Mouse (Mus musculus): Measurements from ENCODE around the gene Ino80d. TPM values are rescaled to one million over a fixed set of nuclear protein-coding genes. Genes with fewer than 3 reads are reported as not detected.
A peak's percentile ranks its signal among the peaks of the same experiment; 100 is the strongest.

Ino80d gene
- polyA plus RNA-seq, 1 experiment, result 15.1 TPM

GRCm38 (mm10) chr1:63129857-63130690 is 15.6 kb upstream of the Ino80d start:
- TF ChIP-seq CTCF (IDR thresholded peaks at IDR 0.05; ENCODE audit: extremely low read depth, insufficient read depth, insufficient read length, insufficient replicate concordance) (no peak), POLR2A (IDR thresholded peaks at IDR 0.05; ENCODE audit: low read depth, low read length) (no peak)
- Histone ChIP-seq H3K27me3 (ENCODE audit: control insufficient read depth, insufficient read depth, low read length) (no peaks in the 10 kb centered on the region), H3K27ac (ENCODE audit: insufficient read depth, low read length) (0 out of 2 replicates have a peak overlapping the region, but pooled peaks have one; percentile 1), H3K36me3 (ENCODE audit: control insufficient read depth, insufficient read depth, low read length) (peaks cover 3% of the 10 kb centered on the region), H3K4me1 (ENCODE audit: control insufficient read depth, insufficient read depth, insufficient read length) (peaks cover 4% of the 10 kb centered on the region; the same call in 1 of the 2 replicates), H3K4me3 (ENCODE audit: extremely low read depth, insufficient read depth, insufficient read length) (peak overlapping the region; percentile 56)
- DNase-seq (ENCODE audit: low read depth in 1 of 2, low spot score in 2 of 2), result no peak
- WGBS, result 2% methylated on average over 18 of the region's 18 CpGs

DNA sequence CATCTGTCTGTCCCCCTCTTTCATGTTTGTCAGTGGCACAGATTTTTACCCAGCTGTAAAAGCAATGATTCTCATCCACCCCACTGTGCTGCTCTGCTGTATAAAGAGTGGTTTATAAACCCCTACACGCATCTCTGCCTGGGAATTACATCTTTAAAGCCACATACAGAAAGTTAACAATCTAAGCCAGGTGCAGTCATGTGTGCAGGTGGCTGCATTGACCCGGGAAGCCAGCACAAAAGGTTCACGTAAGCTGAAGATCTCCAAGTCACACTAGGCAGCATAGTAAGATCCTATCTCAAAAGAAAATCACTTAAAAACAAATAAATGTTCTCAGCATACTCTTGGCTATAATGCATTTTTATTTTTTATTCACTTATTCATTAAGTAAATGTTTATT is 14.8 kb upstream of the Ino80d start:
- Histone ChIP-seq H3K36me3 (ENCODE audit: control insufficient read depth, insufficient read depth, low read length) (peaks cover 3% of the 10 kb centered on the region), H3K4me1 (ENCODE audit: control insufficient read depth, insufficient read depth, insufficient read length) (peaks cover 4% of the 10 kb centered on the region; the same call in 1 of the 2 replicates), H3K27me3 (ENCODE audit: control insufficient read depth, insufficient read depth, low read length) (no peaks in the 10 kb centered on the region), H3K27ac (ENCODE audit: insufficient read depth, low read length) (no peak overlapping the region), H3K4me3 (ENCODE audit: extremely low read depth, insufficient read depth, insufficient read length) (peak overlapping the region; percentile 56; the same call in 1 of the 2 replicates)
- TF ChIP-seq POLR2A (IDR thresholded peaks at IDR 0.05; ENCODE audit: low read depth, low read length), result no peak
- TF ChIP-seq CTCF (IDR thresholded peaks at IDR 0.05; ENCODE audit: extremely low read depth, insufficient read depth, insufficient read length, insufficient replicate concordance), result no peak
- WGBS, result 23% methylated on average over 3 of the region's 3 CpGs
- no peak for DNase-seq (ENCODE audit: low read depth in 1 of 2, low spot score in 2 of 2)

GRCm38 (mm10) chr1:63126206-63126605 is 11.7 kb upstream of the Ino80d start:
- WGBS, result 82% methylated on average over 3 of the region's 3 CpGs
- Histone ChIP-seq H3K27ac (ENCODE audit: insufficient read depth, low read length) (no peak overlapping the region), H3K36me3 (ENCODE audit: control insufficient read depth, insufficient read depth, low read length) (peaks cover 9% of the 10 kb centered on the region), H3K27me3 (ENCODE audit: control insufficient read depth, insufficient read depth, low read length) (no peaks in the 10 kb centered on the region), H3K4me1 (ENCODE audit: control insufficient read depth, insufficient read depth, insufficient read length) (peaks cover 4% of the 10 kb centered on the region; the same call in 1 of the 2 replicates), H3K4me3 (ENCODE audit: extremely low read depth, insufficient read depth, insufficient read length) (no peak overlapping the region)
- TF ChIP-seq POLR2A (IDR thresholded peaks at IDR 0.05; ENCODE audit: low read depth, low read length) (no peak), CTCF (IDR thresholded peaks at IDR 0.05; ENCODE audit: extremely low read depth, insufficient read depth, insufficient read length, insufficient replicate concordance) (no peak)
- no peak for DNase-seq (ENCODE audit: low read depth in 1 of 2, low spot score in 2 of 2)

- 0 out of 2 replicates have a peak, but pooled peaks cover 4% of the 10 kb centered on the region for H3K4me1 ChIP-seq (ENCODE audit: control insufficient read depth, insufficient read depth, insufficient read length)
- 89% methylated on average over 6 of the region's 6 CpGs for WGBS
- peaks cover 17% of the 10 kb centered on the region for H3K36me3 ChIP-seq (ENCODE audit: control insufficient read depth, insufficient read depth, low read length)
- no peak overlapping the region for H3K4me3 ChIP-seq (ENCODE audit: extremely low read depth, insufficient read depth, insufficient read length)
- H3K27me3 ChIP-seq (ENCODE audit: control insufficient read depth, insufficient read depth, low read length), result no peaks in the 10 kb centered on the region
- TF ChIP-seq CTCF (IDR thresholded peaks at IDR 0.05; ENCODE audit: extremely low read depth, insufficient read depth, insufficient read length, insufficient replicate concordance) (no peak), POLR2A (IDR thresholded peaks at IDR 0.05; ENCODE audit: low read depth, low read length) (no peak)
- no peak for DNase-seq (ENCODE audit: low read depth in 1 of 2, low spot score in 2 of 2)
- no peak overlapping the region for H3K27ac ChIP-seq (ENCODE audit: insufficient read depth, low read length)
These were observed 9.5 kb upstream of the Ino80d start for GRCm38 (mm10) chr1:63123823-63124450.

- DNase-seq (ENCODE audit: low read depth in 1 of 2, low spot score in 2 of 2), result no peak
- TF ChIP-seq CTCF (IDR thresholded peaks at IDR 0.05; ENCODE audit: extremely low read depth, insufficient read depth, insufficient read length, insufficient replicate concordance) (no peak), POLR2A (IDR thresholded peaks at IDR 0.05; ENCODE audit: low read depth, low read length) (no peak)
These were observed 7.5 kb upstream of the Ino80d start for GRCm38 (mm10) chr1:63122005-63122404.

GRCm38 (mm10) chr1:63120382-63120781 is 5.9 kb upstream of the Ino80d start:
- DNase-seq (ENCODE audit: low read depth in 1 of 2, low spot score in 2 of 2), result no peak
- Histone ChIP-seq H3K36me3 (ENCODE audit: control insufficient read depth, insufficient read depth, low read length) (peaks cover 17% of the 10 kb centered on the region), H3K4me3 (ENCODE audit: extremely low read depth, insufficient read depth, insufficient read length) (no peak overlapping the region), H3K4me1 (ENCODE audit: control insufficient read depth, insufficient read depth, insufficient read length) (peaks cover 10% of the 10 kb centered on the region; the same call in 1 of the 2 replicates), H3K27ac (ENCODE audit: insufficient read depth, low read length) (no peak overlapping the region), H3K27me3 (ENCODE audit: control insufficient read depth, insufficient read depth, low read length) (no peaks in the 10 kb centered on the region)
- 75% methylated on average over 2 of the region's 2 CpGs for WGBS
- no peak for TF ChIP-seq POLR2A (IDR thresholded peaks at IDR 0.05; ENCODE audit: low read depth, low read length)
- TF ChIP-seq CTCF (IDR thresholded peaks at IDR 0.05; ENCODE audit: extremely low read depth, insufficient read depth, insufficient read length, insufficient replicate concordance), result no peak

More at GRCm38 (mm10) chr1:63122005-63122404, 7.5 kb upstream of the Ino80d start:
- Histone ChIP-seq H3K27me3 (ENCODE audit: control insufficient read depth, insufficient read depth, low read length) (no peaks in the 10 kb centered on the region), H3K36me3 (ENCODE audit: control insufficient read depth, insufficient read depth, low read length) (peaks cover 20% of the 10 kb centered on the region), H3K4me3 (ENCODE audit: extremely low read depth, insufficient read depth, insufficient read length) (no peak overlapping the region), H3K27ac (ENCODE audit: insufficient read depth, low read length) (no peak overlapping the region), H3K4me1 (ENCODE audit: control insufficient read depth, insufficient read depth, insufficient read length) (0 out of 2 replicates have a peak, but pooled peaks cover 4% of the 10 kb centered on the region)
- 31% methylated on average over 6 of the region's 6 CpGs for WGBS
